Mouse (Mus musculus): ENCODE results near the gene G0s2.
"Not testable (repeated sequence)": the region's sequence is repeated elsewhere in the genome, so short reads cannot be mapped to it uniquely, and the experiment has no call there.

The G0s2 gene

DNA sequence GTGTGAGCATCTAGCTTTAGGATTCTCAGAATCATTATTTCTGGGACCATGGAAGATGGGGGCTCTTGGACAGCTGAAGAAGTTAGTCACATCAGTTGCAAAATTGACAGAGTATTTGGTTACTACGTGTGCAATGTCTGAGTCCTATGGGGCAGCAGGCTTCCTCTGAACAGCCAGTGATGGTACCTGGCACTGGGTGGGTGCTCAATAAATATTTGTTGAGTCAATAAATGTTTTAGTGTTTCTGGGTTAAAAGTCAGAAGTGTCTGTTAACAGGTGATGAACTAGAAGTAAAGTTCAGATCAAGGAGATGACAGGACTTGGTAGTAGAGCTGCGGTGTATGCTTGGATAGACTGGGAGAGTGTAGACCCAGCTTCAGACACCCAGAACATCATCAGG, 14.6 kb upstream of the G0s2 start:
- no peak for DNase-seq (ENCODE audit: low read depth, low spot score)

- DNase-seq (ENCODE audit: low read depth, low spot score) = not testable (repeated sequence)
These were observed 12.8 kb upstream of the G0s2 start for GRCm38 (mm10) chr1:193285766-193286325.

DNA sequence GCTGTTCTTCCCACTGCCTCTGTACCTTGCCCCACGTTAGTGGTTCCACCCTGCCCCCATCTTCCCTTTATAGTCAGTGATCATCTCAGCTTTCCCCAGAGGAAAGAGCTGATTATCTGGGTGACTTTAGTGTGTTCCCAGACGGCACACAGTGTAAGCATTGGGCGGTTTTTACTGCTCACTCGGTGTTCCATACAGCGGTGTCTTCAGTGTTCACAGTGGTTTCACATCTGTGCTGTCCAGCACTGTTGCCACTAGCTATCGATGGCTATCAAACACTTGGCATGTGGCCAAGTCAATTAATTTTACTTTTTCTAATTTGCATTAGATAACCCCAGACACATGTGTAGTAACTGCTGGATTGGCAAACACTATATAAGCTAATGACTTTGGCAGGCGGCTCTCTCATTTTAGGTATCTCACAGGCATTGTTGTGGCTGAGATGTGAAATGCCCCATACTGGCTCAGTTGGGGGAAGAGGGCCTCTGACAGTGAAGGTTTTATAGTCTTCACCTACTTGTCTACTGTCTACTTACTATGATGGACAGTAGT, 11.3 kb upstream of the G0s2 start:
- DNase-seq (ENCODE audit: low read depth, low spot score) = no peak

DNA sequence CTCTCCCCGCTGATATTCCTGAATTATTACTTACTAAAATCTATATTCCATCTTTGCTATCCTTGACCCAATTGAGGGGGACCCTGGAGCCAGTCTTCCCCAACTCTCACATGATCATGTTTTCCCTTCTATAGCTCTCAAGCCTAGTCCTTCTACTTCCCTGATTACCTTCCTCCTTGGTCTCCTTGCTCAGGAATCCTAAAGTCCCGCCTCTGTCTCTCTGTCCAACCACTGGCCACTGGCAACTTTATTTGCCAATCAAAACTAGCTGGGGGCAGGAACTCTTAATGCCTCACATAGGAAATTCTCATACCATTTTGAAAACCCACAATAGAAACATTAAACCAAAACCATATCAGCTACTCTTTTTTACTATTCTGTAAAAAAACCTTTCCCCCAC, 8.3 kb upstream of the G0s2 start:
- DNase-seq (ENCODE audit: low read depth, low spot score) = no peak

DNA sequence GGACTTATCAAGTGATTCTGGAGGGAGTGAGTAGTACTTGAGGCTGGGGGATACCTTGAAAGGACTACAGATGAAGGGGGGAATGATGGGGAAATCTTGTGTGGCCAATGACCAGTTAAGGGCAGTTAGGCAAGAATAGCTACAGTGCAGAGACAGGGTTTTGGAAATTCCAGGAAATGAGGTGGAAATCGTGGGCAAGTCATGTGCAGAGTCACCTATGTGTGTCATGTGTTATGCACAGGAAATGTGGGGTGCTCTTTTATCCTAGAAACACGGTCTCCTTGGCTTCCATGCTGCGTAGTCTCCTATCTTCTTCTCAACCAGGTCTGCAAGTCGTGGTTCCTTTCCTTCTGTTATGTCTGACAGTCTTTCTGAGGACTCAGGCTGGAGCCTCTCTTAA, 6.5 kb upstream of the G0s2 start:
- no peak for DNase-seq (ENCODE audit: low read depth, low spot score)

DNA sequence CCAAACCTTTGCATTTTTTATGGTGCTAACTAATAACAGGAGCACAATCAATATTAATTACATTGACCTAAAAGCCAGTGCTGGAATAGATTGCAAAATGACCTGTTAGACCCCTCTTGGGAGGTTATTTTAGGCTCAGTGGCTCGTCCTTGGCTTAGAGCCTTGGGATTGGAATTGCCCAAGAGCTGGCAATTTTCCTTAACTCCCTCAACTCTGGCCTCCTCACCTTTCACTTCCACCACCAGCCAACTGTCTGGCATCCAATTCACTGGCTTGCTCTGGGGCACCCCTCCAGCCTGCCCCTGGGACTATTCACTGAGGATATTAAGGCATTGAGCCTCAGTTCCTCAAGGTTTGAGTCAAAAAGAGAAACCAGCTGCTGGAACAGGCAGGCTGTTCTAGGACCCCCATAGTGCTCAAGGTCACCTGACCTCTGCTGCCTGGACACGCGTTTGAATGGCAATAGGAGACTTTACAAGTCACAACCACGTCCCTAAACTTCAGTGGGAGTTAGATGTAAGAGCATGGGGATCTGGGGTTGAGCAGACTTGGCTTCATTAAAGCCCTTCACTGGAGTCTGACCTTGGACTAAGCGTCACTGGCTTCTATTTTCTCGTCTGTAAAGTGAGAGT, 5.5 kb upstream of the G0s2 start:
- no peak for DNase-seq (ENCODE audit: low read depth, low spot score)

DNA sequence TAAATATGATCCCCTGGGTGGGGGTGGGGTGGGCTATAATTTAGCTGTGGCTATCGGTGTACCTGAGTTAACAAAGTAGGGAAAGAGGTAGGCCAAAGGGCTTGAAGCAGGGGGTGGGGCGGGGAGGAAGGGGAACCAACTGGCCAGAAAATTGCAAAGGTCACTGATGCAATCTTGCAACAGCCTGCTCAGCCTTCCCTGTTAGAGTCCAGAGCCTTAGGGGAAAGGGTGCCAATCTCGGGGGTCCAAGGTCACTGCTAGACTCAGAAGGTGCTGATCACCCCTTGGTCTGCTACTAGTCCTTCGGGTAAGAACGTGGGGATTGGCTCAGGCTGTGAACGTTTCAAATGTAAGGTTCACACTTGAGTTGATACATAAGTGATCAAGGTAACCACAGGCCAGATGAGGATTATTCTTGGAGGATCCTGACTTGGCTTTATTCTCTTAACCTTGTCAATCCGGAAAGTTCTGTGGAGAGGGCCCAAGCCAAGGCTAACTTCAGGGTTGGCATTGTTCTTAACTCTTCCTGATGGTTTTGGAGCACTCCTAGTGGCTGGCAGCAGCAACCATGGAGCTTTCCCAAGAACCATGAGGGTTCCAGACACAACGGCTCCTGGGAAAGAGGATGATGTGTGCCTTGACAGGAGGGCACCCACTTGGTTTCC, 1.5 kb upstream of the G0s2 start:
- DNase-seq (ENCODE audit: low read depth, low spot score) = no peak

DNA sequence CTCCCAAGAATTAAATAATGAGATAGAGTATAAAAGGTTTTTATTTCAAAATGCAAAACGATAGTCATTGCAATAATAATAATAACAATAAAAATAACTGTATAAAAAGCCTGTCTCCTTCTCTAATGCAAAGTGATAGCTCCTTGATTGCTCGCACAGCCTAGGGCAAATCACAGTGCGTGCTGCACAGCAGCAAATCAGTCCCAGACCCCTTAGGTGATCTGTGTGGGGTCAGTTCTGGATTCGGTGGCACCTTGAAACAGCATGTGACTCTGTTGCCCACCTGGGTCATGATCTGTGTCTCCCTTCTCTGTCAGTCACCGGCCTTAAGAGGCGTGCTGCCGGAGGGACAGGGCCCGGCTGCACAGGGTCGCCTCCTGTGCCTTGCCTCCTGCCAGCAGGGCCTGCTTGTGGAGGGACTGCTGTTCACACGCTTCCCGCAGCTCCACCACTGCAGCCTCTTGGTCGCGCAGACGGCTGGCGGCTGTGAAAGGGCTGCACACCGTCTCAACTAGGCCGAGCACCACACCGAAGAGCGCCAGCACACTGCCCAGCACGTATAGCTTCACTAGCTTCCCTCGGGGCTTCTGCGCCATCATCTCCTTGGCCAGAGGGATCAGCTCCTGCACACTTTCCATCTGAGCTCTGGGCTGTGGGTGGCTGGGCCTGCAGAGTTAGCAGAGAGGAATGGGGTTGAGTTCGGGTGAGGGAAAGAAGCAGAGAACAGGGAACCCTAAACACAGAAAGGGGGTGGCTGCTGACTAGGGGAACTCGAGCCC, 691 bp downstream of the G0s2 start:
- DNase-seq (ENCODE audit: low read depth, low spot score) = no peak

- no peak for DNase-seq (ENCODE audit: low read depth, low spot score)
These were observed 1.9 kb downstream of the G0s2 start for GRCm38 (mm10) chr1:193270965-193271763.

DNA sequence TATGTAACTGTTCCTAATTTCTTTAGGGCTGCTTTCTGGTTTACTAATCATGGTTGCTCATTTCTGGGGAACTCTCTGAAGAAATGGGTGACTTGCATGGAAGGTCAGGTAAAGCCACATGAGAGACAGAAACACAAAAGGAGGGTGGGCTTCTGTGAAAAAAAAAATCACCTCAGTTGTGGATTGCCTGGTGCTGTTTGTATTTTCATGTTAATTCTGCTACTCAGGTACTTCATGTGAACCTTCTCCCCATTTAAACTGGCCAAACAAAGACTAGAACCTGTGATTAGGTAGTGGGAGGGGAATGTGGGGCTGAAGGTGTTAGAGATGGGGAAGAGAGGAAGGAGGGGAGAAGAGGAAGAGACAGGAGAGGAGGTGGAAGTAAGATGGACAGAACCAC, 7.3 kb downstream of the G0s2 start:
- no peak for DNase-seq (ENCODE audit: low read depth, low spot score)

DNA sequence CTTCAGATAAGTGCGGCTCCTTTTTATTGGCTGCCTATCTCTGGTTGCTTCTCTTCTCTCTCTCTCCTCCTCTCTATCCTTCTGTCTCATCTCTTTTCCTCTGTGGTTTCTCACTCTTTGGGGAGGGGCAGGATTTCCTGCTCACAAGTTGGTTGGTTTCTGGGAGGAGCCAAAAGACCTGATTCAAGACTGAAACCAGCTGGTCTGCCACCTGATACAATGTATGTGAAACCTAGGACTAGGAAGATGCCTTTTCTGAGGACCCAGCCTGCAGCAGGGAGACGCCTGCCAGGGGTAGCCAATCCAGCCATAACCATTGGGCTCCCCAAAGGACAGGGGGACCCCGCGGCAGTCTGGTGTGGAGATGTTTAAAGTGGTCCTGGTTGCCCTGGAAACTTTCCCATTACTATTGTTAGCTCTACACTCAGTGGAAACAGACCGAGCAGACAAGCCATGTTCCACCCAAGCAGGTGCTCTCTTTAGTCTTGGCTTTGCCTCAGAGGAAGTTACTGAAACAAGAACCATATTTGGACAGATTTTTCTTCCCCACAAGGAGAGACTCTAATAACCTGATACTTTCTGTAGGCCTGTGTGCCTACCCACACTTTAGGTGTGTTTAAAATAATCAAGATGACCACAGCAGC, 8.9 kb downstream of the G0s2 start, which contains the start of gene Hsd11b1:
TSS of gene Hsd11b1 (minus strand) at position 121 of the 644 bp plus-strand sequence.
- DNase-seq (ENCODE audit: low read depth, low spot score) = peak; percentile 88

DNA sequence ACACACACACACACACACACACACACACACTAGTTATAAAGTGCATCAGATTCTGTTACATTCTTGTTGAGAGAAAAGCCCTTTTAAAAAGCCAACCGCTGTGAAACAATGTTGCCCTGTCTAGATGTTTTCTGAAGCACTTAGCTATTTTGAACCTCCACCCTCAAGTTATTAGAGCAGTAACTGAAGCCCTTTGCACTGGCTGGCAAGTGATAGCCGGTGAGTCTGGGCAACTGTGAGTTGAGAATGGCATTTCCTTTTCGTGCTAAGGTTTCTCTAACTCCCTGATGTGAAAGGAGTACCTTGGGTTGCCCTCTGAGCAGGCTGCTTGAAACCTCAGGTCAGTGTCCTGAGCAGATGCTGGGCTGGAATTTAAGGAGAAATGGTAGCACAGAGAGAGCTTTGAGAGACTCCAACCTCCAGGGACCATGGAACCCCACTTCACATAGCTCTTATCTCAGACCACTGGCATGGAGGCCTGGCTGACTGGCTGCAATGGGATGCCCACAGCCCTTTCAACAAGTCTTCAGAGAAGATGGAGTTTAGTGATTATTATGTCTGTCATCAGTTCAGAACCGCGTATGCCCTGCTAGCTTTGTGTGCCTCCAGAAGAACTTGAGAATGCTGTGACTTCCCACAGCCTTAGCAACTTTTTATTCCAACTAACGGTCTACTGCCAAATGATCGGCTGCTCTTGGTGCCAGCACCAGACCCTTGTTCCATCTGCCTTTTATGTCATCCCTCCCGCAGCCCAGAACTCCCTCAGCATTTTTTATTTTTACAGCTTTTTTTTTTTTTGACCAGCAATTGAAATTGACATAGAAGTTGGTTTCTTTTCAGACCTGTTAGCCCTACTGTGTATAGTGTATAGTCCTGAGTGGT, 9.8 kb downstream of the G0s2 start:
- DNase-seq (ENCODE audit: low read depth, low spot score) = peak; percentile 30

DNA sequence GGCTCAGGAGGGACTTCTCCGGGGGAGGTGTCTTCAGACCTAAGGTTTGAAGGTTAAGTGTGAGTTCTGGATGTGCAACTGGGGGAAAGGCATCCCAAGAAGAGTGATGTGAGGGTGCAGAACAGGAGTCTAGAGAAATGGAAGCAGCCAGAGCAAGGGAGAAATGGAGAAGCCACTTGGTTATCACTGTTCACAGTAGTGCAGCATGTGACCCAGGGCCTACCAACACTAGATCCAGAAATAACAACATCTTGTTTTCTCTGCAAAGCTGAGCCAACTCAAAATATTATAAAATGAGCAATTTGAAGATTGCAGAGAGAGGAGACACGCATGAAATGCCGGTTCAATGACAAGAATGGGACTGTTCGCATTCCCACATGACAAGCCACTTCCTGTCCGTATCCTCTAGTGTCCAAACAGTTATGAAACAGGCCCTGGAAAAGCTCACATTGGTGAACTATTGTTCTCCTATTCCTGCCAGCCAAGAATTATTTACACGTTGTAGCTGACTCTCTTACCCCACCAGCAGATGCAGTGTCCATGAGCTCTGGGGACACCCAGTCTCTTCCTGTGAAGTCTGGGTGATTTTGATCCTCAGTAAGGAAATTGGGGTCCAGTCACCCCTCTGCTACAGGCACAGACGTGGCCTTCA, 11.0 kb downstream of the G0s2 start:
- DNase-seq (ENCODE audit: low read depth, low spot score) = no peak

DNA sequence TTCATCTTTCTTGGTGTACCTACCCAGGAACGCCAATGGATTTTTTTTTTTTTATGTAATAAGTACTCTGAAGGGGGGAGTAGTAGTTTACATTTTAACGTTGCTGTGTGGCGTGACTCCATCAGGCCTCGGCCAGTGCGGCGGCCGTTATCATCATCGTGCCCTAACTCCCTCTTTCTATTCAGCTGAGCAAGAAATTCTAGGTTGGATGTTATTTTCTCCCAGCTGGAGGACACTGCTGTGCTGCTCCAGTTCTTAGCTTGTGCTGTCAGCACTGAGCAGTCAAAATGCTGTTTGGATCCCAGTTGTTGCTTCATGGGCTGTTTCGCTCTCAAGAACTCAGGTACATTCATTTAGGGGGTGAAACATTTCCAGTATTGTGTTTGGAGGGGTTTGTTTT, 13.5 kb downstream of the G0s2 start:
- no peak for DNase-seq (ENCODE audit: low read depth, low spot score)

GRCm38 (mm10) chr1:193256621-193257098, 16.4 kb downstream of the G0s2 start:
- DNase-seq (ENCODE audit: low read depth, low spot score) = no peak

DNA sequence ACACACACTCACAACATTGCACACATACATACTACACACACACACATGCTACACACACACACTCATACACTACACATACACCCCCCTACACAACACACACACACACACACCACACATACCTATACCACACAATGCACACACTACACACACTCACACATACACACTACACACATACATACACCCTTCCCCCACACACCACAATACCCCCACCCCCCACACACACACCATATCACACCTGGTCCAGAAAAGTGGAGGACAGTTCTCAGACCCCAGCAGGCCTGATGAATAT, 16.8 kb downstream of the G0s2 start:
- no peak for DNase-seq (ENCODE audit: low read depth, low spot score)

DNA sequence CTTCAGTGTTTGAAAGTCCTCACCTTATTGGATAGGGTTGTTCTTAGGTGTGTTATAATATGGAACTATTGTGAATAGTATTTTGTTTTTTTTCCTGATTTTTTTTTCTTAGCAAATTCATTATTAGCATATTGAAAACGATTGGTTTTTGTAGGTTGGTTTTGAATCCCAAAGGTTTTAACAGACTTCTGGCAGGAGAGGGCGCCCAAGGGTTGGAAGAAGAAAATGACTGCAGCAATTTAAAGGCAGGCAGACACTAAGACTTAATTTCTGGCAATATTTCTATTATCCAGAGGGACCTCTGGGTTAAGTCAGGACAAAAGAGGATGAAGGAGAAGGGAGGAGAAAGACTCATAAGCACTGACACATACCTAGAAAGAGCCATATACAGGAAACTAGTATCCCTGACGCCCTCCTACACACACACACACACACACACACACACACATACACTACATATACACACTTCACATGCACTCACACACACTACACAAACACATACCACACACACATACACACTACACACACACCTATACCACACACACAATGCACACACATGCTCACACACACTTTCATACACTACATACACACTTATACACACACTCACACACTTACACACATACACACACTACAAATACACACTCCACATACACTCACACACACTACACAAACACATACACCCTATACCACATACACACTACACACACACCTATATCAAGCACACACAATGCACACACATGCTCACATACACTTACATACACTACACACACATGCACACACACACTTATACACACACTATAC, 17.3 kb downstream of the G0s2 start:
- peak; percentile 78 for DNase-seq (ENCODE audit: low read depth, low spot score)

DNA sequence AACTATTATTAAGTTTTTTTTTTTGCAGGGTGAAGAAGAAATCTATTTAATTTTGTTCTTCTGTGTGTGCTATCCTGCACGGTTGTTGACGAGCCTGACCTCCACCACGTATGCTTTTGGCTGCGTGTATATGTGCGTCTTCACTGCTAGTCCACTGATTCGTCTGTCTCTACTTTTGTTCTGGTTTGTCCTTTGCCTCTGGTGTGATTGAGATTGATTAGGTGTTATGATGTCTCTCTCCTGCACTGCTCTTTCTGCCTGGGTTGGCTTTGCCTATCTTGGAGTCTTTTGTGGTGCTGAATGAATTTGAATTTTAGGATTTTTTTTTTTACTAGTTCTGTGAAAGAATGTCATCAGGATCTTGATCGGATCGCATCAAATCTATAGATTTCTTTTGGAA, 18.0 kb downstream of the G0s2 start:
- no peak for DNase-seq (ENCODE audit: low read depth, low spot score)

DNA sequence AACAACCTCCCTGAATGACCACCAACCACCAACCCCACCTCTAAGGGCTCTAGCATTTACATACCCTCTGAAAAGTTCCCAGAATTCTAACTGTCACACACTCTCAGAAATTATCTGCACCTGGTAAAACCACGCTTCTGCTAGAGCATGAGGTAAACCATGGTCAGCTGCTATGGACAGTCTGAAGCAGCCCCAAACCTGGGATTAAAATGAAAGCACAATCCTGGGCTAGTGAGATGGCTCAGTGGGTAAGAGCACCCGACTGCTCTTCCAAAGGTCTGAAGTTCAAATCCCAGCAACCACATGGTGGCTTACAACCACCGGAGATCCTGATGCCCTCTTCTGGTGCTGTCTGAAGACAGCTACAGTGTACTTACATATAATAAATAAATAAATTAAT, 19.1 kb downstream of the G0s2 start:
- DNase-seq (ENCODE audit: low read depth, low spot score) = not testable (repeated sequence)
